Mouse (Mus musculus): ENCODE results near the gene Klhl30. TPM values are rescaled to one million over a fixed set of nuclear protein-coding genes. Genes with fewer than 3 reads are reported as not detected.

The Klhl30 gene
- polyA plus RNA-seq, 1 experiment, result not detected

DNA sequence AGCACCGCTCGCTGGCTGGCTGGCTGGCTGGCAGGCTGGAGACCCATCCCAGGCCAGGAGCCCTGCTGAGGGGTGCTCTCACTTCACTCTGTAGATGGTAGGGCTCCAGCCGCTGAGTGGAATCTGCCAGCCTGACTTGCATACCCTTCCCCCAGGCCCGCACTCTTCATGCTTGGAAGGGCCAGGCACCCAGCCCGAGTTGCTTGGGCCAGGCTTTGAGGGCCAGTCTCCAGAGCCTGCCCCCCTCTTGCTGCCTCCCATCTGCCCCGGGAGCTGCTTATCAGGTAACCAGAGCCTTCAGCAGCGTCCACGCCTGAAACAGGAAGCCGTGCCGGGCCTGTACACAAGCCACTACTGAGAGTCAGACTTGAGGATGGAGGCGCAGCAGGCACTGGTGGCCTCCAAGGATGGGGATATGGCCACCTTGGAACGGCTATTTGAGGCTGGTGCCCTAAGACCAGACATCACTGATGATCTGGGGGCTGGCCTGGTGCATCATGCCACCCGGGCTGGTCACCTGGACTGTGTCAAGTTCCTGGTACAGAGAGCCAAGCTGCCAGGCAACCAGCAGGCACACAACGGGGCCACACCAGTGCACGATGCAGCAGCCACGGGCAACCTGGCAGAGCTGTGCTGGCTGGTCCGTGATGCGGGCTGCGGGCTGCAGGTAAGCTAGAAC is 28.9 kb upstream of the Klhl30 start, which contains the start of gene Espnl:
TSS of gene Espnl (plus strand) at position 316 of the 679 bp plus-strand sequence.
- TF ChIP-seq POLR2A (IDR thresholded peaks at IDR 0.05; ENCODE audit: insufficient read depth, low read depth, low read length) (no peak), CTCF (IDR thresholded peaks at IDR 0.05; ENCODE audit: insufficient read depth, low read depth, low read length) (no peak)
- Histone ChIP-seq H3K4me1 (ENCODE audit: control insufficient read depth, insufficient read depth, low read length) (no peaks in the 10 kb centered on the region; the same call in 1 of the 2 replicates), H3K27ac (ENCODE audit: insufficient read depth, low read depth, low read length) (no peak within 1 kb of the TSS), H3K4me3 (ENCODE audit: insufficient read depth, low read depth, low read length) (no peak within 1 kb of the TSS)
- WGBS, result 75% methylated on average over 19 of the region's 19 CpGs

DNA sequence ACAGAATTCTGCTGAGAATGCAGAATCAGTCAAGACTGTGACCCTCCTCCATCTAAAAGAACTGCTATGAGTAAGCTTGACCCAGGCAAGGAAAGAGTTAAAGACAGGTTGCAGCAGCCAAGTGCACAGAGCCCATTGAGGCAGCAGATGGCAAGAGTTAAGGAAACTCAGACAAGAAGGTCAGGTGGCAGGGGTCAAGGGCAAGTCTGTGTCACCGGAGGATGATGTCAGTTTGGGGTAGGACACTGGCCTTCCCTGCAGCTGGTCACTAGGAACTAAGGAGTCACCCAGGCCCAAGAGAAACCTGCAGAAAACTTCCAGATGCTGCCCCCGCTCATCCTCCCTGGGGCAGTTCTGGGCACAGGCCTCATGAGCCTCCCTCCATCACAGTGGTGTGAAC is 26.2 kb upstream of the Klhl30 start:
- H3K4me1 ChIP-seq (ENCODE audit: control insufficient read depth, insufficient read depth, low read length), result no peaks in the 10 kb centered on the region
- H3K4me3 ChIP-seq (ENCODE audit: insufficient read depth, low read depth, low read length), result no peak overlapping the region
- WGBS, result 86% methylated on average over 2 of the region's 2 CpGs
- no peak for TF ChIP-seq POLR2A (IDR thresholded peaks at IDR 0.05; ENCODE audit: insufficient read depth, low read depth, low read length)
- no peak for TF ChIP-seq CTCF (IDR thresholded peaks at IDR 0.05; ENCODE audit: insufficient read depth, low read depth, low read length)
- H3K27ac ChIP-seq (ENCODE audit: insufficient read depth, low read depth, low read length), result no peak overlapping the region

DNA sequence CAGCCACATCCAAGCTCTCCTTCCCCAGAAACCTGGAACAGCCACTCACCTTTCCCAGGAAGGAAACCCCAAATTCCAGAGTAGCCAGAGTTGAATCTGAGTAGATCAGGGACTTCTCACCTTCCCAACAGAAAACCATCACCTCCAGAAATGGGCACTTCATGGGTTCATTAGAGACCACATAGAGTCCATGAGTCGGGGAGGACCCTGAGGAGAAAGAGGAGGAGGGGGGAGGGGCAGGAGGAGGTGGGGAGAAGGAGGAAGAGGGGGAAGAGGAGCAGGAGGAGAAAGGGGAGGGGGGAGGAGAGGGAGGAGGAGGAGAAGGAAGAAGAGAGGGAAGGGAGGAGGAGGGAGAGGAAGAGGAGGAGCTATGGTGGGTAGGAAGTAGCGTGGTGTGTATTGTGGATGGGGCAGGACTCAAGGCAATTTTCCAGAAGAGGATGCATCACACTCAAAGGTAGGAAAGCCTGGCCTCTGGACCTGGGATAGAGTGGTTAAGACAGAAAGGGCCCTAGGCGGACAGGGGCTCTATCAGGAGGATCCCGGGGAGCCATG is 25.3 kb upstream of the Klhl30 start:
- H3K27ac ChIP-seq (ENCODE audit: insufficient read depth, low read depth, low read length), result no peak overlapping the region
- TF ChIP-seq CTCF (IDR thresholded peaks at IDR 0.05; ENCODE audit: insufficient read depth, low read depth, low read length) (no peak), POLR2A (IDR thresholded peaks at IDR 0.05; ENCODE audit: insufficient read depth, low read depth, low read length) (no peak)
- H3K4me3 ChIP-seq (ENCODE audit: insufficient read depth, low read depth, low read length), result no peak overlapping the region
- H3K4me1 ChIP-seq (ENCODE audit: control insufficient read depth, insufficient read depth, low read length), result no peaks in the 10 kb centered on the region
- WGBS, result 79% methylated on average over 4 of the region's 4 CpGs

DNA sequence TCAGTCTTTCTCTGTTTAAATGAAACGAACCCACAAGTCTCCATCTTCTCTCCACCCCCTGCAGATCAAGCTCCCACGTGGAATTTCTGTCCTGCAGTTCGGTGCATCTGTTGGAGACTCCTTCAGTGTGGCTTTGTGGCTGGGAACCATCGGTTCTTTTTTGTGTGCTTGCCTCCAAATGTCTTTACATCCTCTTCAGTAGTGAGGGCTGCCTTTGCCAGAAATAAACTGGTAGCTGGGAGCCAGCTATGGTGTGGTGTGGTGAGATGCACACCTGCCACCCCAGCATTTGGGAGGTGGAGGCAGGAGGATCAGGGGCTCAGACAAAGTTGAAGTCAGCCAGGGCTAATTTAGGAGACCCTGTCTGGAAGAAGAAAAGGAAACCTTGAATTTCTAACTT is 18.7 kb upstream of the Klhl30 start:
- H3K4me1 ChIP-seq (ENCODE audit: control insufficient read depth, insufficient read depth, low read length), result peaks cover 8% of the 10 kb centered on the region
- TF ChIP-seq CTCF (IDR thresholded peaks at IDR 0.05; ENCODE audit: insufficient read depth, low read depth, low read length) (no peak), POLR2A (IDR thresholded peaks at IDR 0.05; ENCODE audit: insufficient read depth, low read depth, low read length) (no peak)
- H3K4me3 ChIP-seq (ENCODE audit: insufficient read depth, low read depth, low read length), result no peak overlapping the region
- no peak overlapping the region for H3K27ac ChIP-seq (ENCODE audit: insufficient read depth, low read depth, low read length)
- WGBS, result 27% methylated on average over 4 of the region's 4 CpGs

DNA sequence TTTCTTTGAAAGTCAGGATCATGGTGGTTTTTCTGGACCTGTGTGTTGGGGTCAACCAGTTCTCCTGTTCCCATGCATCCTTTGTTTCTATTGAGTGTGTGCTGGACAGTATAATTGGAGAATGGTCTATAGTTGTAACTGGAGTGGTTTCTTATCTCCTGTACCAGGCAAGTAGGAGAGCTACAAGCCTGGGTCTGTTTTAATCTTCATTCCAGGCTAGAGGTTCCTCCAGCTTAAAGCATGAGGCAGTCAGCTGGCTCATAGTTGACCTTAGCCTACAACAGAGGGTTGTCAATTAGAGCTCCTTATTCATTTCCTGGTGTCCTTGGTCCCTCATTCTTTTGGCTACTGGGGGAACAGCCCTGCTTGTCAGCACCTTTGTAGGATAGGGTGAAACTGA is 17.2 kb upstream of the Klhl30 start:
- H3K4me1 ChIP-seq (ENCODE audit: control insufficient read depth, insufficient read depth, low read length), result peaks cover 8% of the 10 kb centered on the region
- TF ChIP-seq POLR2A (IDR thresholded peaks at IDR 0.05; ENCODE audit: insufficient read depth, low read depth, low read length), result no peak
- TF ChIP-seq CTCF (IDR thresholded peaks at IDR 0.05; ENCODE audit: insufficient read depth, low read depth, low read length), result no peak
- H3K27ac ChIP-seq (ENCODE audit: insufficient read depth, low read depth, low read length), result no peak overlapping the region
- H3K4me3 ChIP-seq (ENCODE audit: insufficient read depth, low read depth, low read length), result no peak overlapping the region

GRCm38 (mm10) chr1:91337355-91337754 is 13.5 kb upstream of the Klhl30 start:
- Histone ChIP-seq H3K4me1 (ENCODE audit: control insufficient read depth, insufficient read depth, low read length) (no peaks in the 10 kb centered on the region), H3K4me3 (ENCODE audit: insufficient read depth, low read depth, low read length) (no peak overlapping the region), H3K27ac (ENCODE audit: insufficient read depth, low read depth, low read length) (no peak overlapping the region)
- WGBS, result 90% methylated on average over 7 of the region's 7 CpGs
- TF ChIP-seq POLR2A (IDR thresholded peaks at IDR 0.05; ENCODE audit: insufficient read depth, low read depth, low read length) (no peak), CTCF (IDR thresholded peaks at IDR 0.05; ENCODE audit: insufficient read depth, low read depth, low read length) (no peak)

GRCm38 (mm10) chr1:91344001-91344400 is 6.8 kb upstream of the Klhl30 start:
- 84% methylated on average over 3 of the region's 3 CpGs for WGBS
- H3K4me1 ChIP-seq (ENCODE audit: control insufficient read depth, insufficient read depth, low read length), result peaks cover 11% of the 10 kb centered on the region
- no peak for TF ChIP-seq CTCF (IDR thresholded peaks at IDR 0.05; ENCODE audit: insufficient read depth, low read depth, low read length)
- no peak for TF ChIP-seq POLR2A (IDR thresholded peaks at IDR 0.05; ENCODE audit: insufficient read depth, low read depth, low read length)

DNA sequence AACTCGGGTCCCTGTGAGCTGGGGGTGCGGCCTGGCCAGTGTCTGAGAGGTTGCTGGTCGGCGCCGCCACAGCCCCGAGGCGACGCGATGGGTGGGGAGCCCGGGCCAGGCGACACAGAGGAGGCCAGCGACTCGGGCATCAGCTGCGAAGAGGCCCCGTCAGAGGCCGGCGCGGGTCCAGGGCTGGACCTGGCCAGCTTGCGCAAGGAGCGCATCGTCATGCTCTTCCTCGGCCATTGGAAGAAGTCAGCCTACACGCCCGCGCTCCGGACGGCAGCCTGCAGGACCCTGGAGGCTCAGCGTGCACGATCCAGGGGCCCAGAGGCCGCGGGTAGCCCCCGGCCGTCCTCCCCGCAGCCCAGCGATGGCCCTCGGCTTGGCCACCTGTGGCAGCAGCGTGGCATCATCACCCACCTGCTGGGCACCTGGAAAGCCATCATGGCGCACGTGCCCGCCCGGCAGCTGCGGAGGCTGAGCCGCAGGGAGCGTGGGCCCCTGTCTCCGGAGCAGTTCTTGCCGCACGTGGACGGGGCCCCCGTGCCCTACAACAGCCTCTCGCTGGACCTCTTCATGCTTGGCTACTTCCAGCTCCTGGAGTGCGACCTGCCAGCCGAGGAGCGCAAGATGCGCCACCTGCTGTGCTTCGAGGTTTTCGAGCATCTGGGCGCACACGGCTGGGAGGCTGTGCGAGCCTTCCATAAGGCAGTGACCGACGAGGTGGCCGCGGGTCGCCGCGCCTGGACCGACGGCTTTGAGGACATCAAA is 5.7 kb upstream of the Klhl30 start:
- 7% methylated on average over 67 of the region's 68 CpGs for WGBS
- Histone ChIP-seq H3K4me3 (ENCODE audit: insufficient read depth, low read depth, low read length) (no peak overlapping the region), H3K4me1 (ENCODE audit: control insufficient read depth, insufficient read depth, low read length) (peaks cover 14% of the 10 kb centered on the region), H3K27ac (ENCODE audit: insufficient read depth, low read depth, low read length) (no peak overlapping the region)
- no peak for TF ChIP-seq CTCF (IDR thresholded peaks at IDR 0.05; ENCODE audit: insufficient read depth, low read depth, low read length)
- no peak for TF ChIP-seq POLR2A (IDR thresholded peaks at IDR 0.05; ENCODE audit: insufficient read depth, low read depth, low read length)

More at GRCm38 (mm10) chr1:91344001-91344400, 6.8 kb upstream of the Klhl30 start:
- no peak overlapping the region for H3K4me3 ChIP-seq (ENCODE audit: insufficient read depth, low read depth, low read length)
- H3K27ac ChIP-seq (ENCODE audit: insufficient read depth, low read depth, low read length), result no peak overlapping the region

DNA sequence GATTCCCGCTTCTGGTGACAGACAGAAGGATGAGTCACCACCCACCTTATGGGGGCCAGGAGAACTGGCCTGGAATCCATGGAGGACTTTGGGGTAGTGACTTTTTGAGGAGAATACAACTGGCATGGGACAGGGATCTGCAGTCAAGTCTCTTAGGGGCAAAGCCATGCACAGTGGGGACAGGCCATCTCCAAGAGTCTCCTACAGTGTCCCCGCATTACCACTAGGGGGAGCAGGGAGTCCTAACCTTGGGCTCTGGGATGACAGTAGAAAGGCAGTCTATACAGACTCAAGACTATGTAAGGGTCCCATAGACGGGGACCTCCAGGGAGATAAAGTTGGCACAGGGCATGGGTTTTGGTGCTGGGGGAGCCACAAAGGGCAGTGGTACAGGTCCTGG is 3.9 kb upstream of the Klhl30 start:
- Histone ChIP-seq H3K4me1 (ENCODE audit: control insufficient read depth, insufficient read depth, low read length) (peaks cover 31% of the 10 kb centered on the region), H3K4me3 (ENCODE audit: insufficient read depth, low read depth, low read length) (no peak overlapping the region), H3K27ac (ENCODE audit: insufficient read depth, low read depth, low read length) (no peak overlapping the region)
- TF ChIP-seq POLR2A (IDR thresholded peaks at IDR 0.05; ENCODE audit: insufficient read depth, low read depth, low read length) (no peak), CTCF (IDR thresholded peaks at IDR 0.05; ENCODE audit: insufficient read depth, low read depth, low read length) (peak; percentile 42)
- WGBS, result 42% methylated on average over 3 of the region's 3 CpGs

All from olfactory bulb, adult 2 months (tissue).